Mouse (Mus musculus): ENCODE data around the gene Gm21964. TPM values are rescaled to one million over a fixed set of nuclear protein-coding genes. Genes with fewer than 3 reads are reported as not detected.
A peak's percentile ranks its signal among the peaks of the same experiment; 100 is the strongest.

Gene Gm21964
- polyA plus RNA-seq (2012; ENCODE audit: insufficient read depth, low replicate concordance), result not detected in 2 replicates

GRCm38 (mm10) chr8:110100907-110101306, at the start of gene Gm21964:
TSS of gene Gm21964 (plus strand) at chr8:110101207.
- TF ChIP-seq FLI1 (IDR thresholded peaks at IDR 0.05; ENCODE audit: low read length) (no peak), GATA1 (IDR thresholded peaks at IDR 0.05; ENCODE audit: borderline replicate concordance, low read length) (no peak)
- no peak within 1 kb of the TSS for H3K4me3 ChIP-seq (replicated peaks)
- H3K4me1 ChIP-seq, result no peaks in the 10 kb centered on the region
- H3K27me3 ChIP-seq (replicated peaks), result no peaks in the 10 kb centered on the region
- H3K9me3 ChIP-seq, result peaks cover 23% of the 10 kb centered on the region
- no peaks in the 10 kb centered on the region for H3K36me3 ChIP-seq (replicated peaks; ENCODE audit: low read length)

GRCm38 (mm10) chr8:110051208-110051607, 49.8 kb upstream of the Gm21964 start:
- no peaks in the 10 kb centered on the region for H3K4me1 ChIP-seq
- no peaks in the 10 kb centered on the region for H3K9me3 ChIP-seq
- no peak overlapping the region for H3K4me3 ChIP-seq (replicated peaks)
- no peak for TF ChIP-seq FLI1 (IDR thresholded peaks at IDR 0.05; ENCODE audit: low read length)
- no peak for TF ChIP-seq GATA1 (IDR thresholded peaks at IDR 0.05; ENCODE audit: borderline replicate concordance, low read length)
- no peaks in the 10 kb centered on the region for H3K27me3 ChIP-seq (replicated peaks)
- no peaks in the 10 kb centered on the region for H3K36me3 ChIP-seq (replicated peaks; ENCODE audit: low read length)

GRCm38 (mm10) chr8:110058207-110058606, 42.8 kb upstream of the Gm21964 start:
- Histone ChIP-seq H3K4me1 (no peaks in the 10 kb centered on the region), H3K36me3 (replicated peaks; ENCODE audit: low read length) (no peaks in the 10 kb centered on the region), H3K4me3 (replicated peaks) (no peak overlapping the region), H3K9me3 (peaks cover 3% of the 10 kb centered on the region; the same call in 1 of the 2 replicates), H3K27me3 (replicated peaks) (no peaks in the 10 kb centered on the region)
- TF ChIP-seq FLI1 (IDR thresholded peaks at IDR 0.05; ENCODE audit: low read length) (no peak), GATA1 (IDR thresholded peaks at IDR 0.05; ENCODE audit: borderline replicate concordance, low read length) (no peak)

GRCm38 (mm10) chr8:110064161-110064560, 36.8 kb upstream of the Gm21964 start:
- TF ChIP-seq FLI1 (IDR thresholded peaks at IDR 0.05; ENCODE audit: low read length), result no peak
- TF ChIP-seq GATA1 (IDR thresholded peaks at IDR 0.05; ENCODE audit: borderline replicate concordance, low read length), result no peak
- no peaks in the 10 kb centered on the region for H3K36me3 ChIP-seq (replicated peaks; ENCODE audit: low read length)
- H3K27me3 ChIP-seq (replicated peaks), result no peaks in the 10 kb centered on the region
- H3K9me3 ChIP-seq, result peaks cover 25% of the 10 kb centered on the region
- no peak overlapping the region for H3K4me3 ChIP-seq (replicated peaks)
- H3K4me1 ChIP-seq, result no peaks in the 10 kb centered on the region

GRCm38 (mm10) chr8:110064606-110065365, 36.2 kb upstream of the Gm21964 start:
- peaks cover 25% of the 10 kb centered on the region for H3K9me3 ChIP-seq
- no peaks in the 10 kb centered on the region for H3K27me3 ChIP-seq (replicated peaks)
- TF ChIP-seq FLI1 (IDR thresholded peaks at IDR 0.05; ENCODE audit: low read length) (no peak), GATA1 (IDR thresholded peaks at IDR 0.05; ENCODE audit: borderline replicate concordance, low read length) (no peak)

GRCm38 (mm10) chr8:110065676-110066075, 35.3 kb upstream of the Gm21964 start:
- TF ChIP-seq FLI1 (IDR thresholded peaks at IDR 0.05; ENCODE audit: low read length) (no peak), GATA1 (IDR thresholded peaks at IDR 0.05; ENCODE audit: borderline replicate concordance, low read length) (no peak)
- Histone ChIP-seq H3K4me3 (replicated peaks) (no peak overlapping the region), H3K36me3 (replicated peaks; ENCODE audit: low read length) (no peaks in the 10 kb centered on the region), H3K9me3 (peaks cover 25% of the 10 kb centered on the region), H3K27me3 (replicated peaks) (no peaks in the 10 kb centered on the region), H3K4me1 (no peaks in the 10 kb centered on the region)

More at GRCm38 (mm10) chr8:110064606-110065365, 36.2 kb upstream of the Gm21964 start:
- Histone ChIP-seq H3K4me1 (no peaks in the 10 kb centered on the region), H3K36me3 (replicated peaks; ENCODE audit: low read length) (no peaks in the 10 kb centered on the region), H3K4me3 (replicated peaks) (no peak overlapping the region)

- Histone ChIP-seq H3K27me3 (replicated peaks) (peaks cover 1% of the 10 kb centered on the region), H3K36me3 (replicated peaks; ENCODE audit: low read length) (no peaks in the 10 kb centered on the region), H3K4me3 (replicated peaks) (no peak overlapping the region), H3K4me1 (peaks cover 3% of the 10 kb centered on the region; the same call in 1 of the 2 replicates), H3K9me3 (peaks cover 22% of the 10 kb centered on the region)
- TF ChIP-seq GATA1 (IDR thresholded peaks at IDR 0.05; ENCODE audit: borderline replicate concordance, low read length) (no peak), FLI1 (IDR thresholded peaks at IDR 0.05; ENCODE audit: low read length) (no peak)
Measured at GRCm38 (mm10) chr8:110069706-110070105, 31.3 kb upstream of the Gm21964 start.

GRCm38 (mm10) chr8:110071600-110071999, 29.4 kb upstream of the Gm21964 start:
- H3K4me3 ChIP-seq (replicated peaks), result peak overlapping the region; percentile 20
- H3K9me3 ChIP-seq, result peaks cover 16% of the 10 kb centered on the region; the same call in 1 of the 2 replicates
- H3K4me1 ChIP-seq, result peaks cover 3% of the 10 kb centered on the region; the same call in 1 of the 2 replicates
- H3K27me3 ChIP-seq (replicated peaks), result peaks cover 1% of the 10 kb centered on the region
- no peaks in the 10 kb centered on the region for H3K36me3 ChIP-seq (replicated peaks; ENCODE audit: low read length)
- TF ChIP-seq GATA1 (IDR thresholded peaks at IDR 0.05; ENCODE audit: borderline replicate concordance, low read length), result no peak

- no peaks in the 10 kb centered on the region for H3K36me3 ChIP-seq (replicated peaks; ENCODE audit: low read length)
- peaks cover 7% of the 10 kb centered on the region for H3K27me3 ChIP-seq (replicated peaks)
- TF ChIP-seq FLI1 (IDR thresholded peaks at IDR 0.05; ENCODE audit: low read length), result no peak
- TF ChIP-seq GATA1 (IDR thresholded peaks at IDR 0.05; ENCODE audit: borderline replicate concordance, low read length), result no peak
- no peak overlapping the region for H3K4me3 ChIP-seq (replicated peaks)
- peaks cover 5% of the 10 kb centered on the region for H3K4me1 ChIP-seq
- no peaks in the 10 kb centered on the region for H3K9me3 ChIP-seq
Measured at GRCm38 (mm10) chr8:110074496-110074895, 26.5 kb upstream of the Gm21964 start.

Data from megakaryocyte, embryonic 14.5 days (primary cell).